Mouse (Mus musculus) C2C12 (cell line): ENCODE measurements around the gene Tyk2.
A peak's percentile ranks its signal among the peaks of the same experiment; 100 is the strongest.

Source experiments
- CEBPB ChIP-seq: IDR thresholded peaks from one replicate; pipeline ENCODE4 v1.6.1; 2011; ENCODE audit warnings: low read depth, mild to moderate bottlenecking, control low read depth, moderate library complexity
- CTCF ChIP-seq: IDR thresholded peaks from one replicate; pipeline ENCODE4 v1.5.1; 2011; ENCODE audit not compliant: control insufficient read depth, insufficient read depth, insufficient read length
- FOSL1 ChIP-seq: IDR thresholded peaks from one replicate; pipeline ENCODE4 v1.8.0; 2011; ENCODE audit warnings: mild to moderate bottlenecking, low read length; ENCODE audit not compliant: poor library complexity, insufficient read depth, severe bottlenecking
- MAX ChIP-seq: IDR thresholded peaks from one replicate; pipeline ENCODE4 v1.6.1; 2011; ENCODE audit warnings: mild to moderate bottlenecking, control low read depth
- MYOG ChIP-seq: IDR thresholded peaks from one replicate; pipeline ENCODE4 v1.6.1; 2011; ENCODE audit not compliant: control insufficient read depth, insufficient read length; ENCODE audit errors: extremely low read depth
- USF1 ChIP-seq: IDR thresholded peaks from one replicate; pipeline ENCODE4 v1.6.1; 2011; ENCODE audit warnings: low read depth, mild to moderate bottlenecking, control low read depth, moderate library complexity

GRCm38 (mm10) chr9:21161209-21161909, 30.3 kb upstream of the Tyk2 start:
- TF ChIP-seq CTCF (peak; percentile 88), CEBPB (no peak), MYOG (no peak), FOSL1 (no peak), USF1 (no peak), MAX (no peak)
